Mouse (Mus musculus): ENCODE data around the gene Fermt2. TPM values are rescaled to one million over a fixed set of nuclear protein-coding genes. Genes with fewer than 3 reads are reported as not detected.
"Not testable (repeated sequence)": the region's sequence is repeated elsewhere in the genome, so short reads cannot be mapped to it uniquely, and the experiment has no call there.

Fermt2 gene
- polyA plus RNA-seq, 1 experiment from 2014 or later, result 189 TPM

DNA sequence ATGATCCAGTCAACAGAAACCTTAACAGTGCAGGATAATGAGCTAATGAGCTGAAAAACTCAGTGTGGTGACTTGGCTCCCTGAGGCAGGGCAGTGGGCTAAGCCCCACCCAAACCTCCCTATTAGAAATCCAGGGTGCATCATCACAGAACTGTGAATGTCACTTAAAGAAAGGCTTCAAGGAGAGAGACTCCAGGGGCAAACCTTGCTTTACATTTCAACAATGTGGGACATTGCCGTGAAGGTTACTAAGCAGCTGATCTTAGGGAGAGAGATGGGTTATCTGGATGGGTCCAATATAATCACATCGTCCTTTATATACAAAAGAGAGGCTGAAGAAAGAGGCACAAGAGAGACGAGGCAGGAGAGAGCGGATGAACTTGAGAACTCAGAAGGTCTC, 36.0 kb downstream of the Fermt2 start:
- H3K4me3 ChIP-seq (ENCODE audit: low read depth, low read length), result no peak overlapping the region
- TF ChIP-seq EP300 (optimal IDR thresholded peaks at IDR 0.05), result no peak
- no peak for TF ChIP-seq CTCF (IDR thresholded peaks at IDR 0.05; ENCODE audit: low read depth)
- no peaks in the 10 kb centered on the region for H3K4me1 ChIP-seq (replicated peaks; ENCODE audit: control insufficient read depth, insufficient read depth)
- ATAC-seq (ENCODE audit: low FRiP score, low TSS enrichment), result no peak
- 90% methylated on average over 4 of the region's 4 CpGs for WGBS
- H3K4me2 ChIP-seq (replicated peaks; ENCODE audit: low read depth), result no peak overlapping the region
- H3K9me3 ChIP-seq (ENCODE audit: control insufficient read depth, low read length), result no peaks in the 10 kb centered on the region
- no peak overlapping the region for H3K27ac ChIP-seq (replicated peaks)
- H3K9ac ChIP-seq (ENCODE audit: low read length), result no peak overlapping the region
- H3K36me3 ChIP-seq (ENCODE audit: control insufficient read depth, insufficient read depth, low read length), result peaks cover 3% of the 10 kb centered on the region; the same call in 1 of the 2 replicates
- H3K27me3 ChIP-seq (ENCODE audit: control insufficient read depth, insufficient read depth, low read length), result no peaks in the 10 kb centered on the region
- DNase-seq (ENCODE audit: low spot score), result no peak

DNA sequence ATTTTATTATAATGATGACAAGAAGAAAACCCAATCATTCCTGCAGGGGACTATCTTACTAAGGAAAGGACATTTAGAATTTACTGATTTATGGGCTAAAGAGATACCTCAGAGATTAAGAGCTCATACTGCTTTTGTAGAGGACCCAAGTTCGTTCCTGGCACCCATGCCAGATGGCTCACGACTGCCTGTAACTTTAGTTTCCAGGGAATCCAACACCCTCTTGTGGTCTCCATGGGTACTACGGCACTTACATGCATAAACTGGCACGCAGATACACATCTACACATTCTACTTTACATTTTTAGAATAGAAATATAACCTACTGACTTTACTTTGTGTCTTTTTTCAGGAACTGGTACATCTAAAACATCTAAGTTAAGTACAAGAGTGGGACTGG, 37.2 kb downstream of the Fermt2 start:
- H3K4me1 ChIP-seq (replicated peaks; ENCODE audit: control insufficient read depth, insufficient read depth), result no peaks in the 10 kb centered on the region
- no peaks in the 10 kb centered on the region for H3K27me3 ChIP-seq (ENCODE audit: control insufficient read depth, insufficient read depth, low read length)
- peaks cover 3% of the 10 kb centered on the region; the same call in 1 of the 2 replicates for H3K36me3 ChIP-seq (ENCODE audit: control insufficient read depth, insufficient read depth, low read length)
- WGBS, result 89% methylated on average over 4 of the region's 4 CpGs
- no peak overlapping the region; the same call in 1 of the 2 replicates for H3K27ac ChIP-seq (replicated peaks)
- H3K4me3 ChIP-seq (ENCODE audit: low read depth, low read length), result no peak overlapping the region
- ATAC-seq (ENCODE audit: low FRiP score, low TSS enrichment), result no peak
- TF ChIP-seq EP300 (optimal IDR thresholded peaks at IDR 0.05) (no peak), CTCF (IDR thresholded peaks at IDR 0.05; ENCODE audit: low read depth) (peak; percentile 53)
- no peaks in the 10 kb centered on the region for H3K9me3 ChIP-seq (ENCODE audit: control insufficient read depth, low read length)
- H3K4me2 ChIP-seq (replicated peaks; ENCODE audit: low read depth), result no peak overlapping the region
- H3K9ac ChIP-seq (ENCODE audit: low read length), result no peak overlapping the region
- DNase-seq (ENCODE audit: low spot score), result no peak

DNA sequence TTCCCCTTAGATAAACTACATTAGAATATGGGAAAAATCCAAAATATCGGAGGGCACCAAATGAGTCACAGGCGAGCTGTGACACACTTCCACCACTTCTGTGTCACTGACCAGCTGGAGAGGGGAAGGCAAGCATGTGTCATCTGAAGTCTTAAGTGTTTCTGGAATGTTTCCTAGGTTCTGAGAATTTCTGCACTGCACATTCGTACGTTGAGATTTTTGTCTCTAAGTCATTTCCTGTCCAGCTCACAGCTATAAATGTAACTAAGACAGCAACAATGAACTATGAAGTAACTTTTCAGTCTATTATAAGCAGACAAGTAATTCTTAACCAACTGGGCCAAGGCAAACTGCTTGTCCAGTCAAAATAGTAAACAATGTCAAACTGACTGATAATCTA, 37.9 kb downstream of the Fermt2 start:
- TF ChIP-seq CTCF (IDR thresholded peaks at IDR 0.05; ENCODE audit: low read depth), result no peak
- TF ChIP-seq EP300 (optimal IDR thresholded peaks at IDR 0.05), result no peak
- WGBS, result 40% methylated on average over 4 of the region's 4 CpGs
- Histone ChIP-seq H3K4me2 (replicated peaks; ENCODE audit: low read depth) (no peak overlapping the region), H3K36me3 (ENCODE audit: control insufficient read depth, insufficient read depth, low read length) (peaks cover 3% of the 10 kb centered on the region; the same call in 1 of the 2 replicates), H3K9me3 (ENCODE audit: control insufficient read depth, low read length) (no peaks in the 10 kb centered on the region), H3K4me3 (ENCODE audit: low read depth, low read length) (no peak overlapping the region), H3K27ac (replicated peaks) (0 out of 2 replicates have a peak overlapping the region, but pooled peaks have one; percentile 36), H3K27me3 (ENCODE audit: control insufficient read depth, insufficient read depth, low read length) (no peaks in the 10 kb centered on the region), H3K4me1 (replicated peaks; ENCODE audit: control insufficient read depth, insufficient read depth) (no peaks in the 10 kb centered on the region), H3K9ac (ENCODE audit: low read length) (no peak overlapping the region)
- ATAC-seq (ENCODE audit: low FRiP score, low TSS enrichment) (peak; percentile 59; the same call in 1 of the 2 replicates), DNase-seq (ENCODE audit: low spot score) (no peak)

- not testable (repeated sequence) for H3K9me3 ChIP-seq (ENCODE audit: control insufficient read depth, low read length); H3K4me2 ChIP-seq (replicated peaks; ENCODE audit: low read depth); H3K4me3 ChIP-seq (ENCODE audit: low read depth, low read length); H3K36me3 ChIP-seq (ENCODE audit: control insufficient read depth, insufficient read depth, low read length); H3K4me1 ChIP-seq (replicated peaks; ENCODE audit: control insufficient read depth, insufficient read depth); H3K27me3 ChIP-seq (ENCODE audit: control insufficient read depth, insufficient read depth, low read length); H3K9ac ChIP-seq (ENCODE audit: low read length); DNase-seq (ENCODE audit: low spot score); H3K27ac ChIP-seq (replicated peaks); ATAC-seq (ENCODE audit: low FRiP score, low TSS enrichment)
- WGBS, result 95% methylated on average over 2 of the region's 2 CpGs
These were observed 42.7 kb downstream of the Fermt2 start for GRCm38 (mm10) chr14:45487201-45487600.

DNA sequence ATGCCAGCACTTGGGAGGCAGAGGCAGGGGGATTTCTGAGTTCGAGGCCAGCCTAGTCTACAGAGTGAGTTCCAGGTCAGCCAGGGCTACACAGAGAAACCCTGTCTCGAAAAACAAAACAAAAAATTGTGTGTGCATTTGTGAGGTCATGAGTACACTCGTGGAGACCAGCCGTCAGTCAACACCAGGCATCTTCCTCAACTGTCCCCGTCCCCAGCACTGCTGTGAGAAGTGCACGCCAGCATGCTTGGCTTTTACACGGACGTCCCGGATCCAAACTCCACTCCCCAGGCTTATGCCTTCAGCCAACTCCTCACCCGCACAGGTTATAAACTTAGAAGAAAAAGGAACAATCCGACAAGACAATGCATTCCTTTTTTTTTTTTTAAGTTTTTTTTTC, 46.6 kb downstream of the Fermt2 start:
- not testable (repeated sequence) for H3K36me3 ChIP-seq (ENCODE audit: control insufficient read depth, insufficient read depth, low read length); DNase-seq (ENCODE audit: low spot score); H3K9me3 ChIP-seq (ENCODE audit: control insufficient read depth, low read length); ATAC-seq (ENCODE audit: low FRiP score, low TSS enrichment); H3K4me1 ChIP-seq (replicated peaks; ENCODE audit: control insufficient read depth, insufficient read depth); H3K27me3 ChIP-seq (ENCODE audit: control insufficient read depth, insufficient read depth, low read length); H3K27ac ChIP-seq (replicated peaks); H3K9ac ChIP-seq (ENCODE audit: low read length); H3K4me2 ChIP-seq (replicated peaks; ENCODE audit: low read depth); H3K4me3 ChIP-seq (ENCODE audit: low read depth, low read length)
- WGBS, result 88% methylated on average over 11 of the region's 11 CpGs

- H3K4me2 ChIP-seq (replicated peaks; ENCODE audit: low read depth), result no peak overlapping the region
- H3K27ac ChIP-seq (replicated peaks), result peak overlapping the region; percentile 6; the same call in 1 of the 2 replicates
- DNase-seq (ENCODE audit: low spot score) (no peak), ATAC-seq (ENCODE audit: low FRiP score, low TSS enrichment) (no peak)
- peaks cover 9% of the 10 kb centered on the region for H3K36me3 ChIP-seq (ENCODE audit: control insufficient read depth, insufficient read depth, low read length)
- no peak overlapping the region for H3K4me3 ChIP-seq (ENCODE audit: low read depth, low read length)
- 32% methylated on average over 9 of the region's 9 CpGs for WGBS
- H3K27me3 ChIP-seq (ENCODE audit: control insufficient read depth, insufficient read depth, low read length), result no peaks in the 10 kb centered on the region
- no peak for TF ChIP-seq EP300 (optimal IDR thresholded peaks at IDR 0.05)
- TF ChIP-seq CTCF (IDR thresholded peaks at IDR 0.05; ENCODE audit: low read depth), result no peak
- no peaks in the 10 kb centered on the region for H3K9me3 ChIP-seq (ENCODE audit: control insufficient read depth, low read length)
- no peak overlapping the region for H3K9ac ChIP-seq (ENCODE audit: low read length)
- H3K4me1 ChIP-seq (replicated peaks; ENCODE audit: control insufficient read depth, insufficient read depth), result no peaks in the 10 kb centered on the region
These were observed 50.7 kb downstream of the Fermt2 start for GRCm38 (mm10) chr14:45478977-45479806.

Data from stomach, postnatal 0 days (tissue).